ENCODE assay signal across 12 mouse cellular contexts in the genomic region with DNA sequence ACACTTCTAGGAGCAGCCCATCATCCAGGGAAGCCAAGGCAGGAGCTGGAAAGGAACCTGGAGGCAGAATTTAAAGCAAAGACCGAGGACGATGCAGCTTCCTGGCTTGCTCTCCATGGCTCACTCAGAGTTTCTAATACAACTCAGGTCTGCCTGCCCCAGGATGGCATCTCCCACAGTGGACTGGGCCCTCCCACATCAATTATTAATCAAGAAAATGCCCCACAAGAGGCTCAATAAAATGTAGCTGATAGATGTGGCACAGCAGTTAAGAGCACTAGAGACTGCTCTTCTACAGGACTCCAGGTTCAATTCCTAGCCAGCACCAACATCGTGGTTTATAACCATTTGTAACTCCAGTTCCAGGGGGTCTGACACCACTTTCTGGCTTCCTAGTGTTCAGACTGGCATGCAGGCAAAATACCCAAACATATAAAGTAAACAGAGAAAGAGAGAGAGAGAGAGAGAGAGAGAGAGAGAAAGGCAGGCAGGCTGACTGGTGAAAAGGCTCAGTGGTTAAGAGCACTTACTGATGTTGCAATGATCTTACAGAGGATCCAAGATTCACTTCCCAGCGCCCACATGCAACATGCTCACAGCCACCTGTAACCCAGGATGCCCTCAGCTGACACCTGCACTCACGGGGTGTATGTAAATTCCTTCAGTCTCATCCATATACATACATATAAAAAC. TPM values are rescaled to one million over a fixed set of nuclear protein-coding genes. Genes with fewer than 3 reads are reported as not detected.
A peak's percentile ranks its signal among the peaks of the same experiment; 100 is the strongest.
DNase-seq lines count a peak whose midpoint lies in the region; ATAC-seq and TF ChIP-seq lines count a peak whose summit lies in the region.
"Had no signal": no experiment of that assay in that cellular context is flagged by ENCODE, and none has a peak within 500 bp of the region (broad histone marks: within the 10 kb centered on the region; RNA-seq: fewer than 3 reads in every experiment).

No protein-coding gene starts in this region.

- no peak for ATAC-seq in heart, postnatal 0 days (ENCODE audit: insufficient read depth, low read depth)
- no peak for ATAC-seq in neural tube, embryonic 13.5 days (ENCODE audit: low read depth)
- no peak for ATAC-seq in kidney, embryonic 16.5 days (ENCODE audit: low FRiP score, low TSS enrichment)
- ATAC-seq: CD4-positive, CD25-positive, alpha-beta regulatory T cell, adult 4 months; forebrain, embryonic 14.5 days had no signal

- no peaks in the 10 kb centered on the region for H3K9me3 ChIP-seq in heart, postnatal 0 days (replicated peaks; ENCODE audit: control insufficient read depth, low read length)
- no peaks in the 10 kb centered on the region for H3K9me3 ChIP-seq in neural tube, embryonic 13.5 days
- H3K9me3 ChIP-seq in kidney, embryonic 16.5 days (ENCODE audit: low read length), result 0 out of 2 replicates have a peak, but pooled peaks cover 3% of the 10 kb centered on the region
- H3K9me3 ChIP-seq in megakaryocyte, embryonic 14.5 days, result no peaks in the 10 kb centered on the region

- peaks cover 15% of the 10 kb centered on the region for H3K36me3 ChIP-seq in heart, postnatal 0 days (replicated peaks; ENCODE audit: control insufficient read depth, insufficient read depth, low read length)
- peaks cover 41% of the 10 kb centered on the region for H3K36me3 ChIP-seq in neural tube, embryonic 13.5 days
- peaks cover 22% of the 10 kb centered on the region for H3K36me3 ChIP-seq in kidney, embryonic 16.5 days (ENCODE audit: insufficient read depth, low read length)
- peaks cover 50% of the 10 kb centered on the region for H3K36me3 ChIP-seq in megakaryocyte, embryonic 14.5 days (replicated peaks; ENCODE audit: low read length)

- DNase-seq in heart, postnatal 0 days (ENCODE audit: low spot score), result no peak
- no peak for DNase-seq in heart, adult 11 months
- DNase-seq in neural tube, embryonic 10.5 days (ENCODE audit: extremely low spot score, low spot score), result no peak
- no peak for DNase-seq in embryo, embryonic 9.5 days (ENCODE audit: extremely low spot score)
- DNase-seq in left cerebral cortex, adult 18-20 months (ENCODE audit: low spot score in 2 of 2), result no peak
- DNase-seq: gastrocnemius, postnatal 36 days had no signal

- no peak overlapping the region for H3K9ac ChIP-seq in heart, postnatal 0 days (replicated peaks; ENCODE audit: low read depth, low read length)
- no peak overlapping the region for H3K9ac ChIP-seq in neural tube, embryonic 13.5 days
- H3K9ac ChIP-seq in kidney, embryonic 16.5 days (replicated peaks; ENCODE audit: low read length), result no peak overlapping the region

- TF ChIP-seq CTCF in heart, postnatal 0 days (IDR thresholded peaks at IDR 0.05; ENCODE audit: low read depth), result no peak

- no peaks in the 10 kb centered on the region for H3K27me3 ChIP-seq in heart, postnatal 0 days (ENCODE audit: control insufficient read depth, insufficient read depth, low read length)
- H3K27me3 ChIP-seq in neural tube, embryonic 13.5 days, result no peaks in the 10 kb centered on the region
- H3K27me3 ChIP-seq in kidney, embryonic 16.5 days (ENCODE audit: insufficient read depth, low read length), result no peaks in the 10 kb centered on the region
- no peaks in the 10 kb centered on the region for H3K27me3 ChIP-seq in megakaryocyte, embryonic 14.5 days (replicated peaks)

- TF ChIP-seq EP300 in heart, postnatal 0 days (IDR thresholded peaks at IDR 0.05; ENCODE audit: low read depth), result no peak

- no peak overlapping the region for H3K4me2 ChIP-seq in heart, postnatal 0 days (ENCODE audit: low read depth, low read length)
- no peak overlapping the region for H3K4me2 ChIP-seq in neural tube, embryonic 13.5 days
- no peak overlapping the region for H3K4me2 ChIP-seq in kidney, embryonic 16.5 days (replicated peaks; ENCODE audit: low read depth, low read length)

- peaks cover 14% of the 10 kb centered on the region for H3K4me1 ChIP-seq in heart, postnatal 0 days (ENCODE audit: control insufficient read depth, insufficient read depth)
- H3K4me1 ChIP-seq in neural tube, embryonic 13.5 days (replicated peaks), result peaks cover 59% of the 10 kb centered on the region
- peaks cover 53% of the 10 kb centered on the region for H3K4me1 ChIP-seq in kidney, embryonic 16.5 days (ENCODE audit: insufficient read depth, low read length)
- peaks cover 89% of the 10 kb centered on the region for H3K4me1 ChIP-seq in megakaryocyte, embryonic 14.5 days

- 71% methylated on average over 5 of the region's 5 CpGs for WGBS in heart, postnatal 0 days
- WGBS in neural tube, embryonic 13.5 days, result 83% methylated on average over 5 of the region's 5 CpGs
- 58% methylated on average over 5 of the region's 5 CpGs for WGBS in kidney, embryonic 16.5 days

- no peak overlapping the region for H3K4me3 ChIP-seq in heart, postnatal 0 days (ENCODE audit: low read depth, low read length)
- H3K4me3 ChIP-seq in neural tube, embryonic 13.5 days, result no peak overlapping the region
- H3K4me3 ChIP-seq in kidney, embryonic 16.5 days (ENCODE audit: low read length), result no peak overlapping the region
- H3K4me3 ChIP-seq in megakaryocyte, embryonic 14.5 days (replicated peaks), result peak overlapping the region; percentile 91
- H3K4me3 ChIP-seq: midbrain, embryonic 10.5 days had no signal

- peak overlapping the region; percentile 63 for H3K27ac ChIP-seq in heart, postnatal 0 days (ENCODE audit: low read depth)
- peak overlapping the region; percentile 13; the same call in 1 of the 2 replicates for H3K27ac ChIP-seq in neural tube, embryonic 13.5 days (replicated peaks)
- H3K27ac ChIP-seq in kidney, embryonic 16.5 days (ENCODE audit: low read length), result peak overlapping the region; percentile 84; the same call in 1 of the 2 replicates

RNA-seq across cellular contexts. Expression of gene Mvb12b, which starts 18.6 kb away (rescaled TPM):
- 24.7 and 38.7 TPM in 2 replicates for total RNA-seq in heart, postnatal 0 days (2014; rRNA removed; ENCODE audit: low replicate concordance)
- 7.7 and 8.7 TPM in 2 replicates for polyA plus RNA-seq in heart, postnatal 0 days (2015; fragmentation: Nextera tagmentation; extraction: Ambion mirVana)
- 60.5 and 67.6 TPM in 2 replicates for polyA plus RNA-seq in neural tube, embryonic 13.5 days (2015; fragmentation: Nextera tagmentation; extraction: Ambion mirVana)
- polyA plus RNA-seq in kidney, embryonic 16.5 days (2015; fragmentation: Nextera tagmentation; extraction: Ambion mirVana), result 14.2 and 16.4 TPM in 2 replicates
- polyA plus RNA-seq in megakaryocyte, embryonic 14.5 days (2012; ENCODE audit: insufficient read depth, low replicate concordance), result 181 and 204 TPM in 2 replicates
- 10 to 100 TPM; 72.1 to 75.2 TPM for total RNA-seq in left cerebral cortex, adult 18-20 months (2021)

Comparison
In these comparisons a context has a peak if more than half of its experiments do, and no peak if none do; other contexts are left out.
1. H3K27ac ChIP-seq: peak in every context shown above with its lines; median percentile 84 in kidney, embryonic 16.5 days; 63 in heart, postnatal 0 days; 13 in neural tube, embryonic 13.5 days.